Mouse (Mus musculus) small intestine, adult 2 months (tissue): ENCODE measurements around the gene Ehf. TPM values are rescaled to one million over a fixed set of nuclear protein-coding genes. Genes with fewer than 3 reads are reported as not detected.

Experiments
- H3K27ac ChIP-seq: fragments of 200-500 bp; 2 replicates; pipeline ENCODE4 v1.5.1; 2012; ENCODE audit warnings: low read depth, low read length, control low read depth, inconsistent platforms; ENCODE audit not compliant: insufficient read depth
- H3K27me3 ChIP-seq: fragments of 200-500 bp; 2 replicates; pipeline ENCODE4 v1.6.1; 2012; ENCODE audit warnings: mild to moderate bottlenecking, moderate library complexity, low read length, inconsistent platforms; ENCODE audit not compliant: control insufficient read depth, insufficient read depth
- H3K36me3 ChIP-seq: fragments of 200-500 bp; 2 replicates; pipeline ENCODE4 v1.6.1; 2012; ENCODE audit warnings: mild to moderate bottlenecking, low read length, control low read depth, inconsistent platforms; ENCODE audit not compliant: control insufficient read depth, insufficient read depth
- H3K4me1 ChIP-seq: fragments of 200-500 bp; 2 replicates; pipeline ENCODE4 v1.6.1; 2012; ENCODE audit warnings: low read length, inconsistent platforms, mixed read lengths; ENCODE audit not compliant: control insufficient read depth, insufficient read depth, insufficient read length
- H3K4me3 ChIP-seq: fragments of 200-500 bp; 2 replicates; pipeline ENCODE4 v1.5.1; 2012; ENCODE audit warnings: low read depth, mild to moderate bottlenecking, control low read depth, inconsistent platforms, low read length, moderate library complexity
- CTCF ChIP-seq: fragments of 200-500 bp; IDR thresholded peaks from 2 replicates; pipeline ENCODE4 v1.5.1; 2012; ENCODE audit warnings: low read depth, mild to moderate bottlenecking, control low read depth, inconsistent platforms, low read length, moderate library complexity, mixed read lengths; ENCODE audit not compliant: insufficient replicate concordance, insufficient read length; ENCODE audit errors: extremely low read depth
- POLR2A ChIP-seq: fragments of 200-500 bp; IDR thresholded peaks from 2 replicates; pipeline ENCODE4 v1.6.1; 2012; ENCODE audit warnings: low read depth, mild to moderate bottlenecking, control low read depth, inconsistent platforms, low read length, moderate library complexity
- WGBS: fragments of 180-500 bp; shearing (Covaris S2); methylation state at CpG from one replicate; pipeline ENCODE4 v1.1.7; 2018; 5-methylcytosine and 5-hydroxymethylcytosine counted together
- polyA plus RNA-seq: library from polyadenylated mRNA; depleted of rRNA; stranded (reverse); fragments of >200 nt; gene quantifications from 2 replicates; pipeline ENCODE4 v1.2.3, GENCODE M21; 2012

Gene Ehf
- polyA plus RNA-seq, 1 experiment, result 34.2 TPM

GRCm38 (mm10) chr2:103336621-103337020, 33.5 kb upstream of the Ehf start:
- Histone ChIP-seq H3K4me1 (peaks cover 10% of the 10 kb centered on the region; the same call in 1 of the 2 replicates), H3K27ac (no peak overlapping the region), H3K4me3 (no peak overlapping the region), H3K36me3 (no peaks in the 10 kb centered on the region), H3K27me3 (no peaks in the 10 kb centered on the region)
- 34% methylated on average over 11 of the region's 11 CpGs for WGBS
- TF ChIP-seq CTCF (no peak), POLR2A (no peak)

- Histone ChIP-seq H3K36me3 (no peaks in the 10 kb centered on the region), H3K4me1 (peaks cover 10% of the 10 kb centered on the region; the same call in 1 of the 2 replicates), H3K4me3 (no peak overlapping the region), H3K27me3 (no peaks in the 10 kb centered on the region), H3K27ac (no peak overlapping the region)
- 45% methylated on average over 3 of the region's 3 CpGs for WGBS
- TF ChIP-seq CTCF (no peak), POLR2A (no peak)
These were observed 32.9 kb upstream of the Ehf start for GRCm38 (mm10) chr2:103336000-103336399.

GRCm38 (mm10) chr2:103331666-103332191, 28.7 kb upstream of the Ehf start:
- 79% methylated on average over 3 of the region's 3 CpGs for WGBS
- H3K36me3 ChIP-seq, result no peaks in the 10 kb centered on the region
- no peak overlapping the region for H3K4me3 ChIP-seq
- H3K27ac ChIP-seq, result no peak overlapping the region
- peaks cover 8% of the 10 kb centered on the region for H3K4me1 ChIP-seq
- TF ChIP-seq POLR2A (no peak), CTCF (no peak)
- no peaks in the 10 kb centered on the region for H3K27me3 ChIP-seq

GRCm38 (mm10) chr2:103328731-103329130, 25.7 kb upstream of the Ehf start:
- Histone ChIP-seq H3K4me1 (peaks cover 27% of the 10 kb centered on the region), H3K4me3 (no peak overlapping the region), H3K27me3 (no peaks in the 10 kb centered on the region), H3K27ac (no peak overlapping the region), H3K36me3 (no peaks in the 10 kb centered on the region)
- TF ChIP-seq POLR2A (no peak), CTCF (no peak)
- WGBS, result 82% methylated on average over 4 of the region's 4 CpGs

GRCm38 (mm10) chr2:103325301-103326048, 22.4 kb upstream of the Ehf start:
- no peaks in the 10 kb centered on the region for H3K27me3 ChIP-seq
- WGBS, result 30% methylated on average over 7 of the region's 7 CpGs
- H3K4me3 ChIP-seq, result peak overlapping the region; percentile 31
- H3K27ac ChIP-seq, result peak overlapping the region; percentile 90
- peaks cover 39% of the 10 kb centered on the region for H3K4me1 ChIP-seq
- TF ChIP-seq POLR2A (no peak), CTCF (no peak)
- H3K36me3 ChIP-seq, result no peaks in the 10 kb centered on the region

GRCm38 (mm10) chr2:103324320-103324719, 21.2 kb upstream of the Ehf start:
- Histone ChIP-seq H3K4me1 (peaks cover 39% of the 10 kb centered on the region), H3K4me3 (no peak overlapping the region), H3K36me3 (no peaks in the 10 kb centered on the region), H3K27me3 (no peaks in the 10 kb centered on the region), H3K27ac (peak overlapping the region; percentile 83)
- TF ChIP-seq POLR2A (no peak), CTCF (no peak)
- WGBS, result 21% methylated on average over 2 of the region's 2 CpGs

- Histone ChIP-seq H3K27ac (peak overlapping the region; percentile 72), H3K27me3 (no peaks in the 10 kb centered on the region), H3K4me3 (no peak overlapping the region), H3K4me1 (peaks cover 39% of the 10 kb centered on the region; the same call in 1 of the 2 replicates), H3K36me3 (no peaks in the 10 kb centered on the region)
- TF ChIP-seq CTCF, result no peak
- TF ChIP-seq POLR2A, result no peak
- 19% methylated on average over 1 of the region's 1 CpGs for WGBS
These were observed 19.1 kb upstream of the Ehf start for GRCm38 (mm10) chr2:103322171-103322570.

- peaks cover 34% of the 10 kb centered on the region; the same call in 1 of the 2 replicates for H3K4me1 ChIP-seq
- WGBS, result 29% methylated on average over 4 of the region's 4 CpGs
- no peak overlapping the region for H3K4me3 ChIP-seq
- H3K27me3 ChIP-seq, result no peaks in the 10 kb centered on the region
- TF ChIP-seq POLR2A (no peak), CTCF (no peak)
- no peaks in the 10 kb centered on the region for H3K36me3 ChIP-seq
- H3K27ac ChIP-seq, result peak overlapping the region; percentile 44
These were observed 18.6 kb upstream of the Ehf start for GRCm38 (mm10) chr2:103321638-103322037.
